Mouse (Mus musculus) frontal cortex, postnatal 14 days (tissue): Measurements from ENCODE around the gene Olfr1443.

Experiments used
- DNase-seq, 2 experiments: peaks; one replicate each; pipeline ENCODE4 v3.0.0; 2022; ENCODE audit warnings: low spot score in 2 of 2

The Olfr1443 gene

DNA sequence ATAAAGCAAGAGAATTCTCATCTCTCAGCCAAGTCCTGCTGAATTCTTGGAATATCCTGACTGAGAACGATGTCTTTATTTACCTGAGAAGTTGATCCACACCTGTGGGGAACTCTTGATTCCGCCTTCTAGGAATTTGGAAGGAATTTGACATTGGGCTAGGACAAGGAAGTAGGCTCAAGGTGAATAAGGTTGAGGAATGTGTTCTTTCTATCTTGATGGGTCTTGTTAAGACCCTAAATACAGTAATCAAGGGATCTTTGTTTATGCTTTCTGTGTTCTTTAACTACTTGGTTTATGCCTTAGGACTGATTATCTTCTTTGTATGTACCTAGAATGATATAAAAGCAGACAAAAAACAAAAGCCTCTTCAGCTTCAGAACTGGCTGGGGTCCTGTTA is 54.0 kb downstream of the Olfr1443 start:
- no peak for DNase-seq
